Mouse (Mus musculus) kidney, postnatal 10 days (tissue): ENCODE data around the gene Zfp988.
"Not testable (repeated sequence)": the region's sequence is repeated elsewhere in the genome, so short reads cannot be mapped to it uniquely, and the experiment has no call there.

Source experiments
- DNase-seq: peaks from one replicate; pipeline ENCODE4 v3.0.0; 2021; ENCODE audit warnings: mixed read lengths

The Zfp988 gene

DNA sequence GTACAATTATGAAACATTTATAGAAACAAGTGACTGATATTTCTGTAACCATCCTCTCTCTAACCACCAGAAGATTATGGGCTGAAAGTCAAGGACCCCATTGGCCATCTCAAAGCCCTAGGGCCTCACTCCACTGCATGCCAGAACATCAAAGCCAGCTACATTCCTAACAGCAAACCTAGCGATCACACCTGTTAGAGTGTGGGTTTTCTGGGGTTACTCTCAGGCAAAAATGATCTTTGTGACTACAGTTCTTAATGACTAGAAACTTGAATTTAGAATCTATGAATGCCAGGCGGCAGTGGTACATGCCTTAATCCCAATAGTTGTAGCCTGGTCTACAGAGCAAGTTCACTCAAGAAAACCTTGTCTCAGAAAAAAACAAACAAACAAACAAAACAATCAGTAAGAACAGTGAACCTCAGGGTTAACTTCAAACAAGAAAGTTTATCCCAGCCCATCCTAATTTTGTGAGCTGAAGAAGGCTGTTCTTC is 39.6 kb downstream of the Zfp988 start:
- not testable (repeated sequence) for DNase-seq

DNA sequence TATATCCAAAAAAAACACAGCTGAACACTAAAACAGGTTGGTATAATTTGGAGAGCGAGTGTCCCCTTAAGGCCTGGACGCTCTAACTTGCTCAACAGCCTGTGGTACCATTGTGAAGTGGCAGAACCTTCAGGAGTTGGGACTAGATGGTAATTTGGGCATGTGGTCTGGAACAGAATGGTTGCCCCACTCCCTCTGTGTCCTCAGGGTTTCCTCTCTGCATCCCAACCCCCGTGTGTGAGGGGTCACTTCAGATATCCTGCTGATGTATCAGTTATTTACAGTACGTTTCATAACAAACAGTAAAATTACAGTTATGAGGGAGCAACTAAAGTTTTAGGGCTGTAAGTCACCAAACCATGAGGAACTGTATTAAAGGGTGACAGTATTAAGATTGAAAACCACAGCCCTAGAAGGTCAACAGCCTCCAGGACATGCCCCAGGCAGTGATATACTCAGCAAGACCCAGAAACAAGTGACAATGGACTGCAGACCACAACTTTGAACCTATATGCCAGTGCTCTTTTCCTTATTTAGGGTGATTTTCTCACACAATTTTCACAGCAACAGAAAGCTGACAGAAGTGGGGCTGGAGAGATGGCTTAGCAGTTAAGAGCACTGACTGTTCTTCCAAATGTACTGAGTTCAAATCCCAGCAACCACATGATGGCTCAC is 41.0 kb downstream of the Zfp988 start:
- not testable (repeated sequence) for DNase-seq

DNA sequence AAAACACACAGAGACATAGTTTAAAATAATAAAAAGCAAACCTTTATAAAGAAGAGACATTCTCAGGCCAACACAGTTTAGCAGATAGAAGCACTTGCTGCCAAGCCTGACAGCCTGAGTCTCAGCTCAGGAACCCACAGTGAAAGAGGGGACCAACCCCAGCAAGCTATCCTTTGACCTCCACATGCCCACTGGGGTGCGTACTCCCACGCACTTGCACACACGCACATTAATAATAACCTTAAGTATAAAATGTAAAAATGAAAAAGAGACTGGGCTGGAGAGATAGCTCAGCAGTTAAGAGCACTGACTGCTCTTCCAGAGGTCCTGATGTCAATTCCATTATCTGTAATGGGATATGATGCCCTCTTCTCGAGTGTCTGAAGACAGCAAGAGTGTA is 41.8 kb downstream of the Zfp988 start:
- not testable (repeated sequence) for DNase-seq

- not testable (repeated sequence) for DNase-seq
These were observed 42.4 kb downstream of the Zfp988 start for GRCm38 (mm10) chr4:147347880-147348279.

GRCm38 (mm10) chr4:147348401-147348800 is 42.9 kb downstream of the Zfp988 start:
- DNase-seq = not testable (repeated sequence)

GRCm38 (mm10) chr4:147348906-147349686 is 43.6 kb downstream of the Zfp988 start:
- not testable (repeated sequence) for DNase-seq

DNA sequence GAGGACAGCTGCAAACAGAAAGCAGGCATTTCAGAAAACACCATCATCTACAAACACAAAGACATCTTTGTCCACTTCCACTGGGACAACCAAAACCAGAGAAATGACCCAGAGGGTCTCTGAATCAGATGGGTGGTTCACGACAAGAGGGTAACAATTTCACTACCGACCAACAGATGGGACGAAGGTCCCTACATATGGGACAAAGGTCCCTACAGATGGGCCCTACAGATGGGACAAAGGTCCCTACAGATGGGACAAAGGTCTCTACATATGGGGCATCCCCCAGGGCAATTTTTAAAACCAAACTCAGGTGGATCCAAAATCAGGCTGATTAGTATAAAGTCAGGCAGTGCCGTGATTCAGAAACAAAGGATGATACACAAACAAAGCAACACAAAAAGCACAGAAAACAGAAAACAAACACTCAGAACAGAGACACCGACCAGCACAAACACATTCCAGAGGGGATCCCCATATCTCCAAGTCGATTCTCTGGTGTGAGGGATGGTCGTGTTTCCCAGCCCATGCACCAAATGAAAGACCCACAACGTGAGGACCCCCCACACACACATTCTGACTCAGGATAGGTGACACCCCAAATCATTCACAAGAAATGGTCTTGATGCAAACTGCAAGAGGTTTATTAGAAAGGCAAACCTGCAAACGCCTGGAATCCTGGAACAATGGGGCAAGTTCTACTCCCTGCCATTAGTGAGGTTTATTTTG is 44.4 kb downstream of the Zfp988 start:
- not testable (repeated sequence) for DNase-seq

- not testable (repeated sequence) for DNase-seq
These were observed 45.1 kb downstream of the Zfp988 start for GRCm38 (mm10) chr4:147350541-147350940.

- not testable (repeated sequence) for DNase-seq
These were observed 46.0 kb downstream of the Zfp988 start for GRCm38 (mm10) chr4:147351376-147351980.

- not testable (repeated sequence) for DNase-seq
These were observed 48.2 kb downstream of the Zfp988 start for GRCm38 (mm10) chr4:147353626-147354025.

- not testable (repeated sequence) for DNase-seq
These were observed 50.6 kb downstream of the Zfp988 start for GRCm38 (mm10) chr4:147356042-147356441.

DNA sequence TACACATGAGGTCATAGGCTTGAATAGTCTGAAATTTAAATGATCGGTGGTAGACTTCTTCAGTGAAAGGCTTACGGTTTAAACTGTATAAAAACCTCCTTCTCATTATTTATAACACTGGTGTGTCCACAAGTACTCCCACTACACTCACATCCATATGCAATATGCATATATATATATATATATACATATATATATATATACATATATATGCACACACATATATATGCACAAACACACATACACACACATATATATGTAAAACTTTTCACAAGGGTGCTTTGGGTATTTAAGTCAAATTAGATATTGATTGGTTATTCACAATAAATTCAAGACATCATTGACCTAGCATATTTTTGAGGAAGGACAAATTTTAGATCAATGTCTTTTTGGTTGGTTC is 51.7 kb downstream of the Zfp988 start:
- not testable (repeated sequence) for DNase-seq

DNA sequence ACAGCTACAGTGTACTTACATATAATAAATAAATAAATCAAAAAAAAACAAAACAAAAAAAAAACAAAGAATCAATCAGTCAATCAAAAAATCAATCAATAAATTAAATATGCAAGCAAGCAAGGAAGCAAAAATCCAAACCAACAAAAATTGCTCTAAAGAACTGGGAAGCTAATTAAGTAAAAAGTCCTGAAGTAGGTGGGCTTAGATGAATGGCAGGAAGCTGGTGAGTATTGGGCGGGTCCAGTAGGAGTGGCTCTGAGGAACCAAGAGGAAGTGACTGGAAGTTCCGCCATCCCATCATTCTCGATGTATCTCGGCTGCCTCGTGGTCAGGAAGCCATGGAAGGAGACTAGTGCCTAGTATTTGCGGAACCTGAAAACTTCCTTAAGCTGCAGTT is 55.5 kb downstream of the Zfp988 start, which contains the start of gene Zfp978:
Gene Zfp978 (plus strand): TSS at position 301 of the 400 bp plus-strand sequence.
- not testable (repeated sequence) for DNase-seq

- DNase-seq = not testable (repeated sequence)
These were observed 56.4 kb downstream of the Zfp988 start for GRCm38 (mm10) chr4:147361872-147362271.

GRCm38 (mm10) chr4:147369564-147369963 is 64.1 kb downstream of the Zfp988 start:
- DNase-seq = not testable (repeated sequence)

GRCm38 (mm10) chr4:147383199-147383598 is 77.7 kb downstream of the Zfp988 start:
- DNase-seq = not testable (repeated sequence)
